Mouse (Mus musculus): ENCODE results near the gene Hsd17b14. TPM values are rescaled to one million over a fixed set of nuclear protein-coding genes. Genes with fewer than 3 reads are reported as not detected.

Gene Hsd17b14
- total RNA-seq, 4 experiments from 2014 or later = 0.99 to 2.6 (median 2.1) TPM; not detected in 1

- DNase-seq = no peak
Observed at GRCm38 (mm10) chr7:45605704-45606289, 51.1 kb downstream of the Hsd17b14 start.

GRCm38 (mm10) chr7:45609511-45609910 is 54.8 kb downstream of the Hsd17b14 start:
- DNase-seq = no peak

GRCm38 (mm10) chr7:45616277-45616676 is 61.6 kb downstream of the Hsd17b14 start:
- DNase-seq = no peak

- no peak for DNase-seq
Observed at GRCm38 (mm10) chr7:45617042-45617695, 62.5 kb downstream of the Hsd17b14 start, which contains the start of gene Fut1. Gene Fut1, plus strand, starts transcription at chr7:45617289.

Other genes with a start within 250 kb of the Hsd17b14 start
- 10 to 100 TPM in 2 of 4 experiments, 1 to 10 TPM in 2; 5.8 to 19.1 (median 10.4) TPM for gene Trpm4, start 221.1 kb upstream of the Hsd17b14 start, total RNA-seq (2022)
- gene Hrc, start 219.6 kb upstream of the Hsd17b14 start, total RNA-seq (2022) = under 1 TPM; 0.09 to 0.31 (median 0.26) TPM
- gene Ppfia3, start 187.9 kb upstream of the Hsd17b14 start, total RNA-seq (2022) = 1 to 10 TPM; 2.8 to 7.2 (median 4.7) TPM
- gene Lin7b, start 184.3 kb upstream of the Hsd17b14 start, total RNA-seq (2022) = 10 to 100 TPM in 2 of 4 experiments, 1 to 10 TPM in 2; 1.8 to 14.1 (median 7.6) TPM
- gene Snrnp70, start 159.2 kb upstream of the Hsd17b14 start, total RNA-seq (2022) = 100 to 1,000 TPM; 232 to 563 (median 376) TPM
- gene Kcna7, start 149.2 kb upstream of the Hsd17b14 start, total RNA-seq (2022) = not detected
- gene Ntf5, start 141.2 kb upstream of the Hsd17b14 start, total RNA-seq (2022) = under 1 TPM in 3 of 4 experiments, not detected in 1; 0.13 to 0.22 (median 0.20) TPM
- not detected for gene Lhb, start 134.1 kb upstream of the Hsd17b14 start, total RNA-seq (2022)
- 10 to 100 TPM; 28.5 to 33.9 (median 29.8) TPM for gene Gys1, start 120.0 kb upstream of the Hsd17b14 start, total RNA-seq (2022)
- 10 to 100 TPM; 36.8 to 43.8 (median 38.8) TPM for gene Ruvbl2, start 116.8 kb upstream of the Hsd17b14 start, total RNA-seq (2022)
- gene Ftl1, start 95.0 kb upstream of the Hsd17b14 start, total RNA-seq (2022) = 1,000 to 10,000 TPM; 1,223 to 1,354 (median 1,306) TPM
- 100 to 1,000 TPM in 1 of 4 experiments, 10 to 100 TPM in 3; 71.7 to 105 (median 89.1) TPM for gene Bax, start 88.0 kb upstream of the Hsd17b14 start, total RNA-seq (2022)
- 1 to 10 TPM in 2 of 4 experiments, under 1 TPM in 2; 0.20 to 2.5 (median 0.94) TPM for gene Tulp2, start 73.0 kb upstream of the Hsd17b14 start, total RNA-seq (2022)
- 10 to 100 TPM; 38.9 to 41.2 (median 40.2) TPM for gene Gm45808, start 68.1 kb upstream of the Hsd17b14 start, total RNA-seq (2022)
- gene Dhdh, start 66.1 kb upstream of the Hsd17b14 start, total RNA-seq (2022) = 10 to 100 TPM; 65.1 to 80.0 (median 69.2) TPM
- gene Nucb1, start 44.5 kb upstream of the Hsd17b14 start, total RNA-seq (2022) = 100 to 1,000 TPM; 291 to 305 (median 294) TPM
- 10 to 100 TPM; 29.2 to 62.8 (median 45.0) TPM for gene Ppp1r15a, start 28.6 kb upstream of the Hsd17b14 start, total RNA-seq (2022)
- gene Plekha4, start 28.6 kb upstream of the Hsd17b14 start, total RNA-seq (2022) = 1 to 10 TPM; 3.1 to 6.9 (median 4.3) TPM
- 100 to 1,000 TPM; 191 to 306 (median 245) TPM for gene Bcat2, start 15.3 kb downstream of the Hsd17b14 start, total RNA-seq (2022)
- gene Fgf21, start 60.6 kb downstream of the Hsd17b14 start, total RNA-seq (2022) = not detected
- not detected for gene Fut1, start 62.4 kb downstream of the Hsd17b14 start, total RNA-seq (2022)
- gene Izumo1, start 66.9 kb downstream of the Hsd17b14 start, total RNA-seq (2022) = under 1 TPM; 0.14 to 0.68 (median 0.38) TPM
- gene Rasip1, start 72.6 kb downstream of the Hsd17b14 start, total RNA-seq (2022) = 10 to 100 TPM; 15.5 to 30.2 (median 21.4) TPM
- 10 to 100 TPM in 1 of 4 experiments, 1 to 10 TPM in 3; 2.4 to 14.9 (median 3.6) TPM for gene Mamstr, start 85.1 kb downstream of the Hsd17b14 start, total RNA-seq (2022)
- gene Fut2, start 111.5 kb downstream of the Hsd17b14 start, total RNA-seq (2022) = under 1 TPM in 2 of 4 experiments, not detected in 2; 0.11 to 0.18 TPM
- under 1 TPM in 3 of 4 experiments, not detected in 1; 0.21 to 0.68 (median 0.32) TPM for gene Ntn5, start 129.1 kb downstream of the Hsd17b14 start, total RNA-seq (2022)
- under 1 TPM; 0.15 to 0.59 (median 0.30) TPM for gene Sec1, start 139.5 kb downstream of the Hsd17b14 start, total RNA-seq (2022)
- gene Car11, start 144.9 kb downstream of the Hsd17b14 start, total RNA-seq (2022) = 10 to 100 TPM; 11.5 to 28.2 (median 18.9) TPM
- gene Dbp, start 150.2 kb downstream of the Hsd17b14 start, total RNA-seq (2022) = 100 to 1,000 TPM; 254 to 411 (median 333) TPM
- 1,000 to 10,000 TPM; 1,011 to 1,224 (median 1,104) TPM for gene Rpl18, start 160.6 kb downstream of the Hsd17b14 start, total RNA-seq (2022)
- gene Sphk2, start 163.1 kb downstream of the Hsd17b14 start, total RNA-seq (2022) = 10 to 100 TPM; 36.9 to 40.2 (median 39.3) TPM
- 1 to 10 TPM in 1 of 4 experiments, under 1 TPM in 3; 0.29 to 2.1 (median 0.66) TPM for gene Fam83e, start 166.3 kb downstream of the Hsd17b14 start, total RNA-seq (2022)
- gene Spaca4, start 170.9 kb downstream of the Hsd17b14 start, total RNA-seq (2022) = not detected
- 10 to 100 TPM in 3 of 4 experiments, 1 to 10 TPM in 1; 8.9 to 24.9 (median 15.5) TPM for gene Lmtk3, start 228.8 kb downstream of the Hsd17b14 start, total RNA-seq (2022)
- 1 to 10 TPM in 2 of 4 experiments, under 1 TPM in 2; 0.52 to 4.5 (median 1.8) TPM for gene Sult2b1, start 229.8 kb downstream of the Hsd17b14 start, total RNA-seq (2022)

Measured in adrenal gland, adult 8-10 months (tissue).